Mouse (Mus musculus) right cerebral cortex, postnatal 14 days (tissue): ENCODE measurements around the gene Ttc7b.

Experiments used
- DNase-seq: peaks from one replicate; pipeline ENCODE4 v3.0.0; 2022

The Ttc7b gene

GRCm38 (mm10) chr12:100447161-100447560, 73.5 kb downstream of the Ttc7b start:
- no peak for DNase-seq

- DNase-seq: no peak
Measured at GRCm38 (mm10) chr12:100445686-100446085, 74.9 kb downstream of the Ttc7b start.

- DNase-seq: no peak
Measured at GRCm38 (mm10) chr12:100445271-100445670, 75.4 kb downstream of the Ttc7b start.

GRCm38 (mm10) chr12:100444671-100445165, 75.9 kb downstream of the Ttc7b start:
- no peak for DNase-seq

- no peak for DNase-seq
Measured at GRCm38 (mm10) chr12:100443452-100443851, 77.2 kb downstream of the Ttc7b start.

- no peak for DNase-seq
Measured at GRCm38 (mm10) chr12:100441609-100442008, 79.0 kb downstream of the Ttc7b start.

GRCm38 (mm10) chr12:100439883-100440282, 80.7 kb downstream of the Ttc7b start:
- DNase-seq: no peak

- no peak for DNase-seq
Measured at GRCm38 (mm10) chr12:100439145-100439755, 81.4 kb downstream of the Ttc7b start.

- no peak for DNase-seq
Measured at GRCm38 (mm10) chr12:100438509-100438908, 82.1 kb downstream of the Ttc7b start.

- no peak for DNase-seq
Measured at GRCm38 (mm10) chr12:100437862-100438261, 82.8 kb downstream of the Ttc7b start.

GRCm38 (mm10) chr12:100435763-100436162, 84.9 kb downstream of the Ttc7b start:
- DNase-seq: no peak

GRCm38 (mm10) chr12:100431830-100432229, 88.8 kb downstream of the Ttc7b start:
- no peak for DNase-seq

GRCm38 (mm10) chr12:100429414-100430114, 91.1 kb downstream of the Ttc7b start:
- DNase-seq: no peak

GRCm38 (mm10) chr12:100428183-100428582, 92.4 kb downstream of the Ttc7b start:
- DNase-seq: no peak

GRCm38 (mm10) chr12:100426212-100426611, 94.4 kb downstream of the Ttc7b start:
- no peak for DNase-seq

- no peak for DNase-seq
Measured at GRCm38 (mm10) chr12:100425028-100425427, 95.6 kb downstream of the Ttc7b start.

- no peak for DNase-seq
Measured at GRCm38 (mm10) chr12:100422286-100422820, 98.3 kb downstream of the Ttc7b start.

GRCm38 (mm10) chr12:100421538-100421937, 99.1 kb downstream of the Ttc7b start:
- DNase-seq: peak; percentile 51

- no peak for DNase-seq
Measured at GRCm38 (mm10) chr12:100420903-100421302, 99.7 kb downstream of the Ttc7b start.

- no peak for DNase-seq
Measured at GRCm38 (mm10) chr12:100419946-100420874, 100.4 kb downstream of the Ttc7b start.

GRCm38 (mm10) chr12:100415802-100416201, 104.8 kb downstream of the Ttc7b start:
- DNase-seq: no peak

GRCm38 (mm10) chr12:100414717-100415398, 105.8 kb downstream of the Ttc7b start:
- no peak for DNase-seq
